Mouse (Mus musculus): Measurements from ENCODE around the gene Hist1h2bg.

GRCm38 (mm10) chr13:23550761-23551145 is 20.4 kb upstream of the Hist1h2bg start:
- no peak for TF ChIP-seq POLR2A (IDR thresholded peaks at IDR 0.05; ENCODE audit: insufficient read depth, low read depth, low read length)
- no peak for TF ChIP-seq CTCF (IDR thresholded peaks at IDR 0.05; ENCODE audit: insufficient read depth, low read depth, low read length)

Measured in olfactory bulb, adult 2 months (tissue).